Mouse (Mus musculus): Measurements from ENCODE around the gene Chn2.

Gene Chn2

DNA sequence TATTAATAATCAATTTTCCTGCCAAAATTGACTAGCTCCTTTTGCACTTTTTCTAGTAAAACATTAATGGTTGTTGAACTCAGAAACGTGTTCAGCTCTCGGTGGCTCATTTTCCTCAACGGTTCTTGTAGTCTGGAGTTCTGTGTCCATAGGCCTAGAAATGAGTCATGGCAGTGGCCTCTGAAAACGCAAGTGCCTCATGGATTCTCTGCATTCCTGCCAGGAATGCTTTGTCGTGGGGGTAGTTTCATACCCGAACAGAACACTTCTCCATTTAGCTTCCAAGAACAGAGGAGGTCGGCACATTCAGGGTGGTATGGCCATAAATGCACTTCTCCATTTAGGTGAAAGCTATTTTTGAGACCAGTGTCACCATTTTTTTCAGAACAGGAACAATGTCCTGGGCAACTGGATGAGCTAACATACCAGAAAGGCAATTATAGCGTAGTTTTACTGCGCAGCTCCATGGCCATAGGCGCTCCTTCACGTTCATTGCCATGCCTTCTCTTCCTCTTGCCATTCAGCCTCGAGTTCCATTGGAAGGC, 244.9 kb downstream of the Chn2 start:
- DNase-seq (ENCODE audit: low spot score in 2 of 2), result no peak

DNA sequence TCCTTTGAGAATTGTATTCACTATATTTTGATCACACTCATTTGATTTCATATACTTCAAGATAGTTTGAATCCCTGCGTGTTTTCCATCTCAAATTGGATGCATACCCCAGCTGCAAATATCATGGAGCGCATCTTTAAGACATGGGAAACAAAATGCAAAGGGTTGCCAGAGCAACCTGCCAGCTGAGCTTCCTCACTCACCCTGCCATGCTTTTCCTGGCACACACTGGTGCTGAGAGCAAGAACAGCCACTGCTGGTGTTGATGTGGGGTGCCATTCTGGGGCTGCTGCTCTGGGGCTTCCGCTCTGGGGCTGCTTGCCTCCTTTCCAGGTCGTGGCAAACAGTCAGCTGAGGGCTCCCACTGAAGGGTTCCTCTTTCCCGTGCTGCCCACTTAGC, 247.5 kb downstream of the Chn2 start:
- no peak for DNase-seq (ENCODE audit: low spot score in 2 of 2)

DNA sequence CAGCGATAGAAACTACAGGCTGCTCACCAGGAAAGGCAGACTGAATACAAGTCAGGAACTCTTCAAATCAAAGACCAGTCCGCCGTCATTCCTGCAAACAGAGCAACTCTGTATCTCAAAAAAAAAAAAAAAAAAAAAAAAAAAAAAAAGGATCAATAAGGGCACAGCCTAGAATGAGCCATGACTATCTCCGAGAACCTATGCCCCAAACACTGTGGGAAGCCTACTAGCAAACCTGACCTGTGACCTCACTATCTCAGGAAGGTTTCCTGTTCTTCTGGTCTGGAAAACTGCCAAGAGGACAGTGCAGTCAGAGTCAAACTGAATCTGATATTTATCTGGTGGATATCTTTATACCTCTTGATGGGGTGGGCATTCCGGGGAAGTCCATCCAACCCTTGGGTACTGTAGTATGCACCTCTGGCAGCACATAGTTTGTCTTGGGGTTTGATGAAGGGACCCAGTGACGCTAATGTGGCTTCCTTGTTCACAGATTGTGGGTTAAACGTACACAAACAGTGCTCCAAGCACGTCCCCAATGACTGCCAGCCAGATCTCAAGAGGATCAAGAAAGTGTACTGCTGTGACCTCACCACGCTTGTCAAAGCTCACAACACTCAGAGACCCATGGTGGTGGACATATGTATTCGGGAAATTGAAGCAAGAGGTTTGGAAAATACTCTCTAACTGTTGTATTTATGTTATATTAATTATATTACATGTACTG, 250.6 kb downstream of the Chn2 start:
- no peak for DNase-seq (ENCODE audit: low spot score in 2 of 2)

DNA sequence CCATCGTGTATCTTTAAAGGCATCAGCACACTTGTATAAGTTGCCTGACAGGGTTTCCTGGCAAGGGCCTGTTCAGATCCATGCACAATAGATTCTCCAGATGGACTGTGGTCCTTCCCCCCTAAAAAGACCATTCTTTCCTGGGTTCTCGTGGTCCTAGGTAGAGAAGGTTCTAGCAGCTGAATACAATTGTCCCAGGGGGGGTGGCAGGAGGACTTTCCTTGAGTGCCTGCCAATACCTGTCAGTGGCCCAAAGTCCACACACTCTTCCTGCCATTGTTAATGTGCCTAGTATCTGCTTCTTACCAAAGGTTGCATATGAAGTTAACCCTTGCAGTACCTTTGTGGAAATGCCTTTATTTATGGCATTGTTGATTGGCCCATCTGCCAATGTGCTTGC, 257.9 kb downstream of the Chn2 start:
- no peak for DNase-seq (ENCODE audit: low spot score in 2 of 2)

DNA sequence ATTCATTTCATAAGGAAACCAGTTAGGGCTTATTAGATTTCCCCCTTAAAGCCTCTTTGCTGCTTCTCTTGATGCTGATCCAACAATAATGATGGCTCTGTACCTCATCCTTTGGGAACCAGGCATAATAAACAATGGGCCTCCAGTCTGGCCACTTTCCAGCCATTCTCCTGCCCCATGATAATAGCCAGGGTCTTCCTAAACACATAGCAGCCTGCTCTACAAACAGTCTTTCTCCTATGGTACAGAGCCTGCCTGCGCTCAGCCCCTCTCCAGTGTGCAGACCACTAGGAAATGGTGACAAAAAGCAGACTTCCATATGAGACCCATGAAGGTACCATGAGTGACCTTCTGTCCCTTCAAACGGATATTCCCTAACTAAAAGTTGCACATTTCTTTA, 260.1 kb downstream of the Chn2 start:
- no peak for DNase-seq (ENCODE audit: low spot score in 2 of 2)

DNA sequence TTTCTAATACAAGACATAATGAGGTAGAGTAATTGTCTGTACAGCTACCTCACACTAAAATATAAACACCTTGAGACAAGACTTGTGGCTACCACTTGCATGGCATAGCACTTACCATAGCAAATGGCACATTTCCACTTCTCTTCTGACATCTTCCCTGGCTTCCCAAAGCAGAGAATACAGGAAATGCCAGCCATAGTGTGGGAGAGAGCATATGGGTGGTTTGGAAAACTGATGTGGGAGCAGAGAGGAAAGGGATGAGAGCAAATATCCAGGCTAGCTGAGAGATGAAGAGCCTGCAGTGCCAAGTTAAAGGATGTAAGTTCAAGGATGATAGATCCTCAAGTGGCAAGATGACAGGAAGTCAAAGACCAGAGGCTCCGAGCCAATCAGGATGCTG, 266.4 kb downstream of the Chn2 start:
- no peak for DNase-seq (ENCODE audit: low spot score in 2 of 2)

DNA sequence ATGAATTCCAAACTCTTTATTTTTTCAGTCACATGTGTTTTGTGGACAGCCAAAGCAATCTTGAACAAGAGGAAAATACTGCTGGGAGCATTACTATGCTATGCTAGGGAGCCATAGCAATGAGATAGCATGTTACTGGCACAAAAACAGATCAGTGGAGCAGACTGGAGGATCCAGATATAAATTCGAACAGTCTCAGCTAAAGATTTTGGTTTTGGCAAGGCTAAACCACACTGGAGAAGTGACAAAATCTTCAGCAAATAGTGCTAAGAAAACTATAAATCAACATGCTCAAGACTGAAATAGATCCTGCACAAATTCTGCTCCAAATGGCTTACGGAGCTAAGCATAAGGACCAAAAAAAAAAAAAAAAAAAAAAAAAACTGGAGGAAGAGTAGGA, 273.7 kb downstream of the Chn2 start:
- DNase-seq (ENCODE audit: low spot score in 2 of 2), result no peak

DNA sequence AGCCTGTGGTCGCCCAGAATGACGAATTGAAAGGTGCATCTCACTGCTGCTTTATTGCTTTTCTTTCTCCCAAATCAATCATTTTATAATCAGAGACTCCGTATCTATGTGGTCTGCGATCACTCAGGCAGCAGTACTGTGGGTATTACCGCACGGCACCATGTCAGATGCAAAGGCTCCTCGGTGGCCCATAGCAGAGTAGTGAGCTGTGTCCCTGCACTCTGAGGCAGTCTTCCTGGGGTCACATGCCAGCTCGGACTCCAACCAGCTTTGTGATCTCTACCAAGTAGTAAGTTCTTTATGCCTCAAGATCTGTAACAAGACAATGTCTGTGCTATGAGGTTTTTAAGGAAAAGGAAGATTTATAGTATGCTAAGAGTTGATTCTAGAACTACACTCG, 279.3 kb downstream of the Chn2 start:
- DNase-seq (ENCODE audit: low spot score in 2 of 2), result no peak

DNA sequence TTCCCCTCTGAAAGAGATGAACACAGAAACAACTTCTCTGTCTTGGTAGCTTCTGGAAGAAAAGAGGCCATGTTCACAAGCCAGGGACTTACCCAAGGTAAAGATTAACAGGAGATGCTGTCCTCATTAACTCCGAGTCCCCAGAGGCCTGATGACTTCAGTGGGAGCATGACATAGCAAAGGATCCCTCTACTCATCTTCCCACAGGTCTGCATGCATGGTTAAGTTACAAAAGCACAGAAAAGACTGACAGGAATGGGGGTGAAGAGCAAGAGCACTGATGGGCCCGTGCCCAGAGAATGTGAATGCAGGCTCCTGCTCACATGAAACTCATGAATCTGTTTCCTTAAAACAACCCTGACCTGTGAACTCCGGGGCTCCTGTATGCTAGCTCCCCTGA, 279.8 kb downstream of the Chn2 start:
- no peak for DNase-seq (ENCODE audit: low spot score in 2 of 2)

DNA sequence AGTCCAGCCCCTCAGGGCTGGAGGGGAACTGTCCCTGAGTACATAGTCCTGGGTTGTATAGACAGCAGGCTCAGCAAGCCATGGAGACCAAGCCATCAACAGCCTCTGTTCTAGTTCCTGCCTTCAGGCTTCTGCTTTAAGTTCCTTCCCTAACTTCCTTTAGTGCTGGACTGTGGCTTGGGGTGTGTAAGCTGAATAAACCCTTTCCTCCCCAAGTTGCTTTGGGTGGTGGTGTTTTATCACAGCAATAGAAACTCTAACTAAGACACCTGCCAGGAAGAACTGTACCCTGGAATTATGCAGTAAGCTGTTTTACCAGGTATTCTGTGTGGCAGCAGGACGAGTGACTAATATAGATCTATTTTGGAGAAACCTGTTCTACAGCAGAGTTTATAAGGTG, 280.9 kb downstream of the Chn2 start:
- DNase-seq (ENCODE audit: low spot score in 2 of 2), result no peak

DNA sequence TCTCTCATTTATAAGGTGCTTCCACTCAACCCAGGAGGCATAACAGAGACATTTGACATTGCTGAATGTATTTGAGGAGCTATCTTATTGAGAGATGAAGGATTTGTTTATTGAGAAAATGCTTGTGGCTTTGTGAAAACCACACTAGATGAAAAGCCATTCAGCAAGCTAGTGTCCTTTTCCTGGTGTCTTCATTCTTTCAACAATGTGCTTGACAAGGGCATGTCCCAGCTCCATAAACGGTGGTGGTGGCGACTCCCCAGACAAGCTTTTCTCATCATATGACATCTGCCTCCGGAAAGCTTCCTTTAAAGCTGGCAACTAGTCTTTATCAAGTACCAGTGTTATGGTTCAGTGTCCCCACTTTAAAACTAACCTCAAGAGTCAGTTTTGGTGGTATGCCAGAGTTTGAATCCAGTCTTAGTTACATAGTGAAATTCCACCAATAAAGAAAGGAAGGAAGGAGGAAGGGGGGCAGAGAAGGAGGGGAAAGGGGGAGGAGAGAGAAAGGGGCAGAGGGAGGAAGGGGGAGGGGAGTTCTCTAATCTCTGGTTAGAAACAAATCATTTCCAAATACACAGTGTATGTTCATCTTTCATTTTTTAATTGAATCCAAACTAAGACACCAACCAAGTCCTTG, 286.0 kb downstream of the Chn2 start, which contains the start of gene Prr15:
TSS of gene Prr15 (plus strand) at position 590 of the 640 bp plus-strand sequence.
- no peak for DNase-seq (ENCODE audit: low spot score in 2 of 2)

DNA sequence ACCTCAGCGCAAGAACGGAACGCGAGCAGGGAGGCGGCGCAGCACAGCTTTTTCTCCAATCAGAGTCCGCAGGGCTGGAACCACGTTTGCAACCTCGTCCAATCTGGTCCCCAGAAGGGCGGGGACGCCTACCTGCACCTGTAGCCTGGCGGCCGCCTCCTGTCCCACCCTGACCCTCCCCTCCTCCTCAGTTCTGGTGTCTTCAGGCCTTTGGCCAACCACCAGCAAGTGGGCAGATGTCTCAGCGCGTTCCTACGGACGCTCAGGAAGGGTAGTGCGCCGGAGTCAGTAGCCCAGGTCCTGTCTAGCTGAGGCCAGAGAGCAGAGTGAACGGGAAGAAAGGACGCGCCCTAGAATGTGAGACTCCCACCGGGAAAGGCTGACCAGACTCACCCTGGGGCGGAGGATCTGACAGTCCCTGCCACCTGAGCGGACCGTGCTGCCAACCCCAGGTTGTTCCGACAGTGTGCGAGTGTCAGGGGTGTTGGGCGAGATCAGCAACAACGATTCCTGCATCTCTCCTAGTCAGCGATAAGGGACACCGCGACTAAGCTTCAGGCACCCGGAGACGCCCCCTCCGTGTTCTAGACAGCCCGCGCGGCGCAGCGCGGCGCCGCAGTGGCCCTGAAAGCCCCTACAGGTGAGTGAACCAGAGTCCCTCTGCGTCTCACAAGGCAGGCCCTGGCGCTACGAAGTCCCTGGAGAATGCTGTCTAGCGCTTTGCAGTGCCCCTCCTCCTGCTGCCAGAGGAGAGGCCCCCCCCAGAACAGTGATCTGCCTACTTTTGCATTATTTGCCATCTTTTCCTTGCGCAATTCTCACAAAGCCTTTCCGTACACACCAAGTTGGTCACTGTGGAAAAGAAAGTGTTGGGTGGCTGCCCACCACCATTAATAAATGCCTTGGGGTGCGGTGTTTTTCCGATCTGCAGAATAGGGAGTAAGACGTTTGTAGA, 287.6 kb downstream of the Chn2 start:
- no peak for DNase-seq (ENCODE audit: low spot score in 2 of 2)

DNA sequence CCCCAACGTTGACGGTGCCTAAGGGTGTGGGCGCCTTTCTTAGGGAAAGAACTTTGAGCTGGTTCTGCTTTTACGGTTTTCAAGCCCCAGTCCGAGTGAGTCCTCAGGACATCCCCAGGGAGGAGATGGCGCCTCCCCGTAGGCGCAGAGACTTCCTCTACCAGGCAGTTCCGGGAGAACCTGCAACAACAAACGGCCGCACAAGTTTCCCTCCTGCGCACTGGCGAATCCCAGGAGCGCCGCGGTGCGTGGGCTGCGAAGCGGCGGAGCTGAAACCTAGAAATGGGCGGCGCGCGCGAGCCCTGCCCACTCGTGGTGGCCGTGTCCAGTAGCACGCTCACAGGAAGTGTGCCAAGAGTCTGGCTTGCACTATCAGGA, 288.3 kb downstream of the Chn2 start:
- DNase-seq (ENCODE audit: low spot score in 2 of 2), result no peak

DNA sequence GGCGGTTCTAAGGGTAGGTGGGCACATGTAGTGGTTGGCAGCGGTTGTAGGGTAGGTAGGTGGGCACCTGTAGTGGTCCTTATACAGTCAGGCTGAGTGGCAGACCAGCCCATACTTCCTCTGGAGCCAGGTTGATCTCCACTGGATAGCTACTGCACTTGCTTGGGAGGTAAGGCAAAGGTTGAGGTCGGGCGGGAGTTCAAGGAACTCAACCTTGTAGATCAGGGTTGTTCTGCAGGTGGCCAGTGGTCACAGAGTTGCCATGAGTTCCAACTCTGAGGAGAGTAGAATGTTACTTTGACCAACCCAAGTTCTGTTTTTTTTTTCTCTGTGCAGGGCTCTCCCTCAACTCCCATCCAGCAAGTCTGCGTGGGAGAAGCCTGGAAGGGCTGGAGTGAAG, 289.4 kb downstream of the Chn2 start:
- DNase-seq (ENCODE audit: low spot score in 2 of 2), result no peak

DNA sequence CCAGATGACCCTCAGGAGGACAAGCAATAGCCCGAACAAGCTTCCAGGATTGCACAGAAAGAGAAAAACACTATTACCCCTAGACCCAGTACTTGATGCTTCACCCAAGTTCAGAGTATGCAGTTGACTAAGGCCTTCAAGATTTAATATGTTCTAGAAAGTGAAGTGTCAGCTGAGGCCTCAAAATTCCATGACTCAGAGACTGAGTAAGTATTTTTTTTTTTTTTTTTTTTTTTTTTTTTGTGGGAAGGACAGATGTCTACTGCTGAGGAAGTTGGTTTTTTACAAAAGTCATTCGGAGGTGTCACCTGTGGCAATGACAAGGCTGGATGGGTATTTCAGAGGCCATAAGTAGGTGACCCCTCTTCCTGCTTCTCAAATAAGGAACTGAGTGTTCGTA, 290.2 kb downstream of the Chn2 start:
- DNase-seq (ENCODE audit: low spot score in 2 of 2), result no peak

DNA sequence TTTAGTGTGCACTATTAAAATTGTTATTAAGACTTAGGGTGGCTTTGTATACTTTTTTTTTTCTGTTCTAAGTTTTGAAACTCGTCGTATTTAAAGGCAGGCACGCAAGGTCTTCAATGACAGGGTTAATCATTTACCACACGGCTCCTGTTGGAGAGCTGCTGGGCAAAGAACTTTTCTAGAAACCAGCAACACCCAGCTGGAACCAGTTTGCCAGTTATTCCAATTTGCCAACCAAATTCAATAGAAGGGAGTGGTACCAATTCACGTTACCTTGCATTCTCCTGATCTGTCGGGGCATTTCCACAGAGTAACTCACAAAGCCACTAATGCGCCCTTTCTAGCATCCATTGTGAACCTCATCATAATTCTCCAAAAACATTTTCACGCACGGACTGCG, 290.8 kb downstream of the Chn2 start:
- DNase-seq (ENCODE audit: low spot score in 2 of 2), result no peak

DNA sequence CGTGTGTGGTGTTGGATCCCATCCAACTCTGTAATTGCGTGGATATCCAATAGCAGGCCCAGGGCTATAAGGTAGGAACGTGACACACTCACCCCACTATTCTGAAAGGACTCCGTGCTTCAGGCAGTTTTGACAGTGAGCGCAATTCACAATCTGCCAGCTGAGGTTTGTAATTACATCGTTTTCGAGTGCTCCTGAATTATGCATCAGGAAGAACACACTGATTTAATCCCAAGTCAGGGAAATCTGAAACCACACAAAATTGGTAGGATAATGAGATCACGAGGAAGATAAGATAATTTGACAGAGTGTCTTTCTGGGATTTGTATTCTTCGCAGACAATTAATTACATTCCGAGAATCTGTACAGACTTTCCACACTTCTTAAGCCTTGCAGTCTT, 292.4 kb downstream of the Chn2 start:
- DNase-seq (ENCODE audit: low spot score in 2 of 2), result no peak

DNA sequence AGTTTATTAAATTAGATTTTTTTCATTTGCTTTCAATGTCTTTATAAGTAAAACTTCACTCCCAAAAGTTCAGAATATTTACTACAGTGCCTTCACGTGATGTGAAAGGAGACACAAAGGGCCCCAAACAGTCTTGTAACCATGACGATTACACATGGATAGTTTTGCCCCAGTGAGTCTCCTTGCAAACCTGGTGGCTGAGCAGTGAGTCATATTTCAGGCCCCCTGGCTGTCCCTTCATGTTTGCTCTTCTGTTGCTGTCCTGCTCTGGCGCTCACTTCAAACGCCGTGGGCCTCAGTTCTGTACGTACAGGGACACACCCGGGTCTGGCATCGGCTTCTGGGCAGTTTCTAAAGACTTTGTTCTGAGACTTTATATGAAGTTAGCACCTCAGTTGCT, 292.8 kb downstream of the Chn2 start:
- no peak for DNase-seq (ENCODE audit: low spot score in 2 of 2)

DNA sequence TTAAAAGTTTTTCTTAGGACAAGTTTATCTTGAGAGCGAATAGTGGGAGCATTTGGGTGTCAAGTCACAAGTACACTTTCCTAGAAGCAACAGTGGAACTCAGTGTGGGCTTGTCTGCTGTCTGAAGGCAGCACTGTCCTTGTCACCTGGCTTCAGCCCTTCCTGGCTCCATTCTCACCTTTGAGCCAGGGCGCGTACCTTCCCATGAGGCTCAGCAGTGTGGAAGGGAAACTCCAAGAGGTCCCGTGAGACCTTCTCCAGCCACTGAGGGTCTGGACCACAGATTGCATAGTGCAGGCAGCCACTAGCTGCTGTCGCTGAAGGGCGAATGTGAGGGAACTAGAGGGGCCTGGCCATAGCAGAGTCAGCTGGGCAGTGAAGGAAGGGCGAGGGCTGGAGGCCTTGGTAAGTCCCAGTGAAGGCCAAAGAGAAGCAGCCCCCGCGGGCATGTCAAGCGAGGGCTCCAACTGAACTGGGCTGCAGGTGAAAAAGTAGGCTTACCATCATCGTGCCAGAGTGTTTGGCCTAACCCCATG, 293.8 kb downstream of the Chn2 start:
- DNase-seq (ENCODE audit: low spot score in 2 of 2), result no peak

DNA sequence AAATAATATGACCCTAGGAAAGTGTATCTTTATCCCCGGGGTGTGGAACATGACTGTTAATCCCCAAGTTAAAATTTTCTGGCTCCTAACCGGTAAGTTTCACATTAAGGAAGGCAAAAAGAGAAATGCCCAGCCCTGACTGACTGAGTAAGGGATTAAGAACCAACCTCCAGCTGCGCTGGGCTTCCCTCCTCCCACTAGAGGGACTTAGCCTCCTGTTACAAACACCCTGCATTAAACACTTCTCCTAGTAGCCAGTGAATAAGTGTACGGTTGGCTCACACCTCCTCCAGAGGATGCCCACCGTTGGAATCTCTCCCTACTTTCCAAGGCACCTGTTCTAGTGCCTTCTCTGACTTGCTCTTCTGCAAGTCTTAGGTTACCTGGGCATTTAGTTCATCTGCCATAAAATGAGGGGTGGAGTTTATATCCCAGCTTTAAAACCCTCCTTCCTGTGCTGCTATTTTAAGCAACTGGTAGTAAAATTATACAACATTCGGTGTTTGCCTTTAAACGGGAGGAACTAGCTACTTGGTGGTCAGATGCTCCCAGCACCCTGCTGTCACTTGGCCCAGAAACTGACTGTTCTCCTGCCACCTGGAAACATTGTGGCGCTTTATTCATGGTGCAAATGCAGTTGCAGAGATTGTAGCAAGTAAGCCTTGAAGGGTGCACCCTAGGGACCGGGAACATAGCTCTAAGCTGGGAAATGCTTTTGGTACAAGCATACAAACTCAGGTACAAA, 294.5 kb downstream of the Chn2 start:
- no peak for DNase-seq (ENCODE audit: low spot score in 2 of 2)

DNA sequence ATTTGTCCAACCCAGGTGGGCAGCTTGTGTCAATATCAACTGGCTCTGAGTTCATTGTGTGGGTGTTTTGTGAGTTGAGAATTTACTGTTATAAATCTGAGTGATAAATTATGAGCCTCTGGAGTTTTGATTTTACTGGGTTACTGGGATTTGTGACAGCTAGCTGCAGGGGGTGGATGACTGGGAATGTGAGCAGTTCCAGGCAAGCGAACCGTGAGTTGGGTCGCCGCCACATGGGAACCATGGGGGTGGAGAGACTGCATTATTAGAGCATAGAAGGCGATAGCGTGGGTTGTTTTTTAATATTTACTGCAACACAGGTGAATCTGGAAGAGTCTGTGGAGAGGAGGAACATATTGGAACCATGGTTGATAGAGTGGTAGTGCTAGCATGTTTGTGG, 298.0 kb downstream of the Chn2 start:
- no peak for DNase-seq (ENCODE audit: low spot score in 2 of 2)

All from spleen, postnatal 14 days (tissue).